Mouse (Mus musculus) limb, embryonic 15.5 days (tissue): Measurements from ENCODE around the gene Faap100. TPM values are rescaled to one million over a fixed set of nuclear protein-coding genes. Genes with fewer than 3 reads are reported as not detected.

Source experiments
- ATAC-seq: fragments of 200-750 bp; cut with Nextera tagmentation; 2 replicates; pipeline ENCODE4 v1.8.0; 2017; ENCODE audit warnings: low read depth, moderate TSS enrichment; ENCODE audit not compliant: insufficient number of reproducible peaks, low FRiP score, low TSS enrichment
- H3K27ac ChIP-seq: fragments of 300-500 bp; sonication (generic); 2 replicates; pipeline ENCODE4 v1.5.1; 2015; ENCODE audit warnings: moderate library complexity, mild to moderate bottlenecking, inconsistent platforms
- H3K27me3 ChIP-seq: fragments of 300-500 bp; sonication (generic); 2 replicates; pipeline ENCODE4 v1.6.1; 2015; ENCODE audit warnings: inconsistent platforms
- H3K36me3 ChIP-seq: fragments of 300-500 bp; sonication (generic); 2 replicates; pipeline ENCODE4 v1.6.1; 2015; ENCODE audit warnings: inconsistent platforms
- H3K4me1 ChIP-seq: fragments of 300-500 bp; sonication (generic); 2 replicates; pipeline ENCODE4 v1.6.1; 2015; ENCODE audit warnings: inconsistent platforms
- H3K4me2 ChIP-seq: fragments of 300-500 bp; sonication (generic); 2 replicates; pipeline ENCODE4 v1.6.1; 2015; ENCODE audit warnings: mild to moderate bottlenecking, inconsistent platforms
- H3K4me3 ChIP-seq: fragments of 300-500 bp; sonication (generic); 2 replicates; pipeline ENCODE4 v1.5.1; 2015; ENCODE audit warnings: mild to moderate bottlenecking, inconsistent platforms
- H3K9ac ChIP-seq: fragments of 300-500 bp; sonication (generic); 2 replicates; pipeline ENCODE4 v1.6.1; 2015; ENCODE audit warnings: inconsistent platforms
- H3K9me3 ChIP-seq: fragments of 300-500 bp; sonication (generic); 2 replicates; pipeline ENCODE4 v1.6.1; 2016; ENCODE audit warnings: inconsistent platforms
- WGBS: fragments of 180-500 bp; shearing (Covaris S2); methylation state at CpG from one replicate; pipeline ENCODE4 v1.1.7; 2015; 5-methylcytosine and 5-hydroxymethylcytosine counted together
- polyA plus RNA-seq: library from polyadenylated mRNA; unstranded; fragments of >200 nt; fragmentation: Nextera tagmentation; extraction: Ambion mirVana; gene quantifications from 2 replicates; pipeline ENCODE4 v1.2.1, GENCODE M21; 2015

Gene Faap100
- polyA plus RNA-seq, 1 experiment from 2014 or later = 33.1 TPM

GRCm38 (mm10) chr11:120397602-120398001, 19.0 kb upstream of the Faap100 start:
- Histone ChIP-seq H3K9ac (no peak overlapping the region), H3K4me2 (no peak overlapping the region), H3K4me3 (no peak overlapping the region), H3K9me3 (no peaks in the 10 kb centered on the region), H3K4me1 (no peaks in the 10 kb centered on the region), H3K36me3 (peaks cover 71% of the 10 kb centered on the region), H3K27ac (no peak overlapping the region), H3K27me3 (no peaks in the 10 kb centered on the region)
- 79% methylated on average over 2 of the region's 2 CpGs for WGBS
- no peak for ATAC-seq

DNA sequence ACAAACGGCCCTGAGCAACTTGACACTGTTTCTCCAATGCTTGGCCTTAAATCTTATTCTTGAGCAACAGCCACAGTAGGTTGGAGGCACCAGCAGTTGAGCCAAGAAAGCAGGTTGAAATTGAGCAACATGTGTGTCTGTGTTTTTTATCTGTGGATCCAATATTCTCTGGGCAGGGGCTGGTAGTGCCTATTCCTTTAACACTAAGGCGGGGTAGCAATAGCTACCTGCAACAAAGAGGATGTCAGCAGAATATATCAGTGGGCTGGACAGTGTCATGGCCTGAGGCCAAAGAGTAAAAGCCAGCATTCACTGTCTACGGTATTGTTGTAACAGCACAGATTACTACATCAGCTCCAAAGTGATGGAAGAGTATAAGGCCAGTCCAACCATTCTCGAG, 17.1 kb upstream of the Faap100 start:
- Histone ChIP-seq H3K27ac (no peak overlapping the region), H3K27me3 (no peaks in the 10 kb centered on the region)
- 77% methylated on average over 4 of the region's 4 CpGs for WGBS

GRCm38 (mm10) chr11:120388580-120388979, 10.0 kb upstream of the Faap100 start:
- H3K36me3 ChIP-seq = peaks cover 71% of the 10 kb centered on the region
- no peaks in the 10 kb centered on the region for H3K9me3 ChIP-seq
- no peak overlapping the region for H3K4me3 ChIP-seq
- 91% methylated on average over 9 of the region's 9 CpGs for WGBS
- no peak overlapping the region for H3K4me2 ChIP-seq
- H3K27me3 ChIP-seq = no peaks in the 10 kb centered on the region
- H3K9ac ChIP-seq = no peak overlapping the region
- no peak overlapping the region for H3K27ac ChIP-seq
- ATAC-seq = no peak
- no peaks in the 10 kb centered on the region for H3K4me1 ChIP-seq

More for the DNA sequence above, 17.1 kb upstream of the Faap100 start:
- H3K4me1 ChIP-seq = no peaks in the 10 kb centered on the region
- H3K9ac ChIP-seq = no peak overlapping the region
- peaks cover 65% of the 10 kb centered on the region for H3K36me3 ChIP-seq
- no peak overlapping the region for H3K4me2 ChIP-seq
- H3K4me3 ChIP-seq = no peak overlapping the region
- no peak for ATAC-seq
- no peaks in the 10 kb centered on the region for H3K9me3 ChIP-seq

DNA sequence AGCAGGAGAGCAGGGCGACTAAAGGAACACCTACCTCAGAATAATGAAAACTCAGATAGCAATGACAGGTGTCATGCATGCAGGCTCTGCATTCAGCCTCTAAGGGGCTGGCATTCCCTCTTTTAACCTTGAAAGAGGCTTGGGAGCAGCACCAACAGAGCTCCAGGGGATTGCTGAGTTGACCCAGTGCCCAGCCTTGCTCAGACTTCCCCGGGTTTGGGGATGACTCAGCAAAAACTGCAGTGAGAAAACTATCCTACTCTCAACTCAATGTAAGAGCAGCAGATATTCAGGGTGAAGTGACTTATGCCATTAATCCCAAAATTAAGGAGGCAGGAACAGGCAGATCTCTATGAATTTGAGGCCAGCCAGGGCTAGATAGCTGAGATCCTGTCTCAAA, 8.6 kb upstream of the Faap100 start:
- 71% methylated on average over 2 of the region's 2 CpGs for WGBS
- H3K27ac ChIP-seq = no peak overlapping the region
- ATAC-seq = no peak
- no peaks in the 10 kb centered on the region for H3K27me3 ChIP-seq
- H3K36me3 ChIP-seq = peaks cover 73% of the 10 kb centered on the region
- no peaks in the 10 kb centered on the region for H3K4me1 ChIP-seq
- H3K9me3 ChIP-seq = no peaks in the 10 kb centered on the region
- H3K4me2 ChIP-seq = no peak overlapping the region
- no peak overlapping the region for H3K9ac ChIP-seq
- H3K4me3 ChIP-seq = no peak overlapping the region

- 94% methylated on average over 6 of the region's 6 CpGs for WGBS
- Histone ChIP-seq H3K4me2 (no peak overlapping the region), H3K27me3 (no peaks in the 10 kb centered on the region), H3K9ac (no peak overlapping the region), H3K27ac (no peak overlapping the region), H3K4me1 (no peaks in the 10 kb centered on the region), H3K4me3 (no peak overlapping the region), H3K9me3 (no peaks in the 10 kb centered on the region), H3K36me3 (peaks cover 75% of the 10 kb centered on the region)
- ATAC-seq = no peak
Observed at GRCm38 (mm10) chr11:120386632-120387031, 8.1 kb upstream of the Faap100 start.

- H3K27ac ChIP-seq = no peak overlapping the region
- H3K4me3 ChIP-seq = no peak overlapping the region
- 94% methylated on average over 9 of the region's 9 CpGs for WGBS
- no peak for ATAC-seq
- H3K4me2 ChIP-seq = no peak overlapping the region
- H3K36me3 ChIP-seq = peaks cover 73% of the 10 kb centered on the region
- H3K9me3 ChIP-seq = no peaks in the 10 kb centered on the region
- no peaks in the 10 kb centered on the region for H3K27me3 ChIP-seq
- no peak overlapping the region for H3K9ac ChIP-seq
- H3K4me1 ChIP-seq = peaks cover 12% of the 10 kb centered on the region
Observed at GRCm38 (mm10) chr11:120382509-120382908, 3.9 kb upstream of the Faap100 start.

GRCm38 (mm10) chr11:120381157-120381556, 2.6 kb upstream of the Faap100 start:
- Histone ChIP-seq H3K27me3 (no peaks in the 10 kb centered on the region), H3K4me3 (no peak overlapping the region), H3K27ac (no peak overlapping the region), H3K4me2 (no peak overlapping the region), H3K9me3 (no peaks in the 10 kb centered on the region), H3K36me3 (peaks cover 73% of the 10 kb centered on the region), H3K4me1 (peaks cover 24% of the 10 kb centered on the region), H3K9ac (no peak overlapping the region)
- 93% methylated on average over 4 of the region's 4 CpGs for WGBS
- no peak for ATAC-seq

DNA sequence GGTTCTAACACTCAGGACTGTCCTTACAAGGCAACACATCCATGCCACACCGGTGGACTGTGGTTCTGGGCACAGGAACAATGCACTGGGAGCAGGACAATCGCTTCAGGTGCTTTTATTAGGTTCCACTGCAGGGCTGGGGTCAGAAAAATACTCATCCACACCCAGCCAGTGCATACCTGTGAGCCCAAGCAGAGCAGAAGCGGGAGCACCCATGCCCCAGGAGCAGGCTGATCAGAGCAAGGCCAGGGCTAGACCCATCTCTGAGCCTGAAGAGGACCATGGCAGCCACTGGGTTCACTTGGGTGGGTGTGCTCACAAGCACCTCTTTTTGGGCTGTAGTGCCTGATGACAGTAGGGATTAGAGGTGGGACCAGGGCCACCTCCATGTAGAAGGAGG, 1.7 kb upstream of the Faap100 start:
- no peak for ATAC-seq
- peaks cover 25% of the 10 kb centered on the region for H3K4me1 ChIP-seq
- H3K27me3 ChIP-seq = no peaks in the 10 kb centered on the region
- no peak overlapping the region for H3K4me3 ChIP-seq
- H3K36me3 ChIP-seq = peaks cover 72% of the 10 kb centered on the region
- no peak overlapping the region for H3K4me2 ChIP-seq
- WGBS = 94% methylated on average over 3 of the region's 3 CpGs
- no peak overlapping the region for H3K27ac ChIP-seq
- no peaks in the 10 kb centered on the region for H3K9me3 ChIP-seq
- no peak overlapping the region for H3K9ac ChIP-seq

DNA sequence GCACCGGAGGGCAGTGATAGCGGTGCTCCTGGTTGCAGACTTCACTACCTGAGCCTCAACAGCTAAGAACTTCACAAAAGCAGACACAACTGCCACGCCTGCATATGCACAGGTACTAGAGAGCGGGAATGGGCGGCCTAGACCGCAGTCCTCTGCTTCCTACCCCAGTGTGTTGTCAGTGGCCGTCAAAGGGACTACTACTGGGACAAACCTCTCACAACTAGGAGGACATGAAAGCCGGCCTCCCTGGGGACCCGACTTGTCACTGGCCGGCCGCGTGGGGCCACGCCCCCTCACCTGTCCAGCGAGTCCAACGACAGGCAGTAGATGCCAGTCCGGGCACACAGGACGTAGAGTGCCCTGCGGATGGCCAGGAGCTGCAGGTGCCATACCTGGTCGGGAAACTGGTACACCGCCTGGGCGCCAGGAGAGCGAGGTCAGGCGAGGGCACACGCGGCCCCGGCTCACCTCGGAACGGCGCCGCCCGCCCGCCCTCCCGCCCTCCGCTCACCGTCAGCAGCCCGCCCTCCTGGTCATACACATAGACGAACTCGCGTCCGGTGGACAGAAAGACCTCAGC, 443 bp downstream of the Faap100 start:
- Histone ChIP-seq H3K9me3 (no peaks in the 10 kb centered on the region), H3K9ac (peak overlapping the region; percentile 68), H3K4me2 (peak overlapping the region; percentile 90), H3K27ac (peak overlapping the region; percentile 83), H3K4me3 (peak overlapping the region; percentile 77), H3K27me3 (no peaks in the 10 kb centered on the region), H3K36me3 (peaks cover 72% of the 10 kb centered on the region), H3K4me1 (peaks cover 41% of the 10 kb centered on the region)
- peak; percentile 4; the same call in 1 of the 2 replicates for ATAC-seq
- 3% methylated on average over 40 of the region's 40 CpGs for WGBS

DNA sequence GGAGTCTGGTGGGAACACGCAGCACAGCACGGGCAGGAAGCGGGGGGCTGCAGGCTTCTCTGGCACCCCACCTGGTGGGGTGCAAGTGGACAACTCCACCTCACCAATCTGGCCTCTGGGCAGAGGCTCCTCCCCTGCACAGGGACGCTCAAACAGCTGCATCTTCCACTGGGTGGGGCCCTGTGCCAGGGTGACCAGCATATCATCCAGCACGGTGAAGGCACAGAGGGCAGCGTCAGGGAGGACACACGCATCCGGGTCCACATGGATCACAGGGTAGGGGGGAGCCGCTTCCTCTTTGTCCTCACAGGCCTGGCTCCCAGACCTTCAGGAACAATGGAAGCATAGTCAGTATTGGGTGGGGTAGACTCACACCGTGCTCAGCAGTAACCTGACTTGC, 1.2 kb downstream of the Faap100 start:
- Histone ChIP-seq H3K4me1 (peaks cover 41% of the 10 kb centered on the region), H3K4me3 (peak overlapping the region; percentile 77), H3K36me3 (peaks cover 72% of the 10 kb centered on the region), H3K9ac (no peak overlapping the region), H3K9me3 (no peaks in the 10 kb centered on the region), H3K4me2 (peak overlapping the region; percentile 90), H3K27me3 (no peaks in the 10 kb centered on the region), H3K27ac (no peak overlapping the region)
- ATAC-seq = no peak
- WGBS = 71% methylated on average over 10 of the region's 10 CpGs

DNA sequence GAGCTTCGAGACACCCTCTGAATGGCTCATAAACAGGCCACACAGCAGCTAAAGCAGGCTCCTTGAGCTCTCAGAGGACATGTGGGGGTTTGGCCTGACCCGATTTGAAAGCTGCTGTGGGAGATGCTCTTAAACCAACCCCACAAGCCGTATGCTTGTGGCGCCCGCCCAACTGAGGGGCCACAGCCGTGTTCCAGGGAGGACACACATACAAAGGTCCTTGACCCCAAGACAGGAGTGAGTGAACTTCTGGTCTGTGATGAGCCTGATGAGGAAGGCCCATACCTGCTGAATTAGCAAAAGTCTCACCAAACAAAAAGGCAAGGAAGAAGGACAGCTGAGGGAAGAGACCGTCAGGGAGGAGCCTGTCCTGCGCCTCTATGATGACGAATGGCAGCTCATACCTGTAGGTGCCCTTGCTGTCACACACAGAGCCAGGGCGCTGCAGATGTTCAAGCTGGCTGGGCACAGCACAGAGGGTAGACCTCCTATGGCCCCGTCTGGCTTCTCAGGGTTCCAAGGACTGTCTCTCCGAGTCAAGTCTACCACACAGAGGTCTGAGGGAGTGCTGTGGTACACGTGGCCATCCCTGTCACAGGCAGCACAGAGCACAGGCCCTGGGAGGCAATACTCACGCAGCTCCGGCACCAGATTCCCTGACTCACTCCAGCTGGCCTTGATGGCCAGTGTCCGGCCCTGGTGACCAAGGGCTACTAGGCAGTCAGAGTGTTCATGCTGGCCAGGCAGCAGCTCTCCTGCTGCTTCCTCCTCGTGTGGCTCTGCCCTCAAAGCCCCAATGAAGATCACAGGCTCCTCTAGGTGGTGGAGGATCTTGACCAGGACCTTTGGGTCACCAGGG, 2.0 kb downstream of the Faap100 start:
- no peak for ATAC-seq
- Histone ChIP-seq H3K27ac (no peak overlapping the region), H3K9me3 (no peaks in the 10 kb centered on the region), H3K27me3 (no peaks in the 10 kb centered on the region), H3K4me3 (no peak overlapping the region), H3K4me2 (no peak overlapping the region), H3K4me1 (peaks cover 41% of the 10 kb centered on the region), H3K9ac (no peak overlapping the region), H3K36me3 (peaks cover 72% of the 10 kb centered on the region)
- 87% methylated on average over 17 of the region's 17 CpGs for WGBS

GRCm38 (mm10) chr11:120375324-120375723, 3.2 kb downstream of the Faap100 start:
- Histone ChIP-seq H3K27ac (no peak overlapping the region), H3K27me3 (no peaks in the 10 kb centered on the region), H3K9me3 (no peaks in the 10 kb centered on the region), H3K36me3 (peaks cover 72% of the 10 kb centered on the region), H3K4me2 (no peak overlapping the region), H3K9ac (no peak overlapping the region), H3K4me1 (peaks cover 41% of the 10 kb centered on the region), H3K4me3 (no peak overlapping the region)
- WGBS = 92% methylated on average over 10 of the region's 10 CpGs
- ATAC-seq = no peak
